Mouse (Mus musculus) layer of hippocampus, postnatal 25 days (tissue): ENCODE results near the gene Ldlrap1. TPM values are rescaled to one million over a fixed set of nuclear protein-coding genes. Genes with fewer than 3 reads are reported as not detected.
"Not testable (repeated sequence)": the region's sequence is repeated elsewhere in the genome, so short reads cannot be mapped to it uniquely, and the experiment has no call there.

Experiments used
- DNase-seq, 2 experiments: peaks; one replicate each; pipeline ENCODE4 v3.0.0; 2022; ENCODE audit warnings: mixed read lengths in 2 of 2, low spot score in 1 of 2; ENCODE audit errors: extremely low spot score in 1 of 2
- total RNA-seq, 2 experiments: library from RNA; stranded (reverse); gene quantifications; 2 replicates each; pipeline ENCODE4 v1.2.3; 2021

Ldlrap1 gene
- 1 to 10 TPM; 2.7 to 3.7 TPM for total RNA-seq

GRCm38 (mm10) chr4:134767426-134768225, at the start of gene Ldlrap1:
TSS of gene Ldlrap1 (minus strand) at chr4:134768024.
- peak; percentile 37 to 61 for DNase-seq

- DNase-seq = no peak
Measured at GRCm38 (mm10) chr4:134814229-134814571, 46.4 kb upstream of the Ldlrap1 start.

GRCm38 (mm10) chr4:134813406-134814228, 45.8 kb upstream of the Ldlrap1 start:
- no peak for DNase-seq

GRCm38 (mm10) chr4:134804765-134805164, 36.9 kb upstream of the Ldlrap1 start:
- DNase-seq = peak in 1 of 2 experiments; percentile 28

- no peak for DNase-seq
Measured at GRCm38 (mm10) chr4:134802765-134803164, 34.9 kb upstream of the Ldlrap1 start.

- no peak for DNase-seq
Measured at GRCm38 (mm10) chr4:134802155-134802554, 34.3 kb upstream of the Ldlrap1 start.

GRCm38 (mm10) chr4:134800693-134801092, 32.9 kb upstream of the Ldlrap1 start:
- no peak for DNase-seq

GRCm38 (mm10) chr4:134800098-134800497, 32.3 kb upstream of the Ldlrap1 start:
- DNase-seq = no peak

GRCm38 (mm10) chr4:134799272-134799671, 31.4 kb upstream of the Ldlrap1 start:
- DNase-seq = peak; percentile 47 to 67

- no peak for DNase-seq
Measured at GRCm38 (mm10) chr4:134798861-134799260, 31.0 kb upstream of the Ldlrap1 start.

- DNase-seq = no peak
Measured at GRCm38 (mm10) chr4:134797621-134798020, 29.8 kb upstream of the Ldlrap1 start.

- DNase-seq = no peak
Measured at GRCm38 (mm10) chr4:134796581-134797361, 28.9 kb upstream of the Ldlrap1 start.

GRCm38 (mm10) chr4:134795819-134796485, 28.1 kb upstream of the Ldlrap1 start:
- no peak for DNase-seq

- DNase-seq = not testable (repeated sequence)
Measured at GRCm38 (mm10) chr4:134794959-134795358, 27.1 kb upstream of the Ldlrap1 start.

GRCm38 (mm10) chr4:134793213-134793956, 25.6 kb upstream of the Ldlrap1 start:
- peak in 1 of 2 experiments; percentile 73 for DNase-seq

GRCm38 (mm10) chr4:134791731-134792130, 23.9 kb upstream of the Ldlrap1 start:
- DNase-seq = no peak

GRCm38 (mm10) chr4:134786946-134787345, 19.1 kb upstream of the Ldlrap1 start:
- DNase-seq = no peak

- no peak for DNase-seq
Measured at GRCm38 (mm10) chr4:134784701-134785100, 16.9 kb upstream of the Ldlrap1 start.

- no peak for DNase-seq
Measured at GRCm38 (mm10) chr4:134779136-134779934, 11.5 kb upstream of the Ldlrap1 start.
